Mouse (Mus musculus) embryo, embryonic 9.5 days (tissue): ENCODE measurements around the gene Scn5a.
A peak's percentile ranks its signal among the peaks of the same experiment; 100 is the strongest.

Source experiments
- DNase-seq: peaks from one replicate; pipeline ENCODE4 v3.0.0-alpha.2; 2017; ENCODE audit errors: extremely low spot score

Gene Scn5a

GRCm38 (mm10) chr9:119504981-119505658 lies 73.7 kb downstream of the Scn5a start:
- no peak for DNase-seq

- no peak for DNase-seq
These were observed 75.2 kb downstream of the Scn5a start for GRCm38 (mm10) chr9:119503613-119504012.

- DNase-seq: no peak
These were observed 79.9 kb downstream of the Scn5a start for GRCm38 (mm10) chr9:119498885-119499284.

GRCm38 (mm10) chr9:119498247-119498607 lies 80.6 kb downstream of the Scn5a start:
- no peak for DNase-seq

- no peak for DNase-seq
These were observed 81.1 kb downstream of the Scn5a start for GRCm38 (mm10) chr9:119497546-119498246.

- no peak for DNase-seq
These were observed 81.9 kb downstream of the Scn5a start for GRCm38 (mm10) chr9:119496960-119497359.

- DNase-seq: no peak
These were observed 82.5 kb downstream of the Scn5a start for GRCm38 (mm10) chr9:119496354-119496753.

- DNase-seq: no peak
These were observed 93.9 kb downstream of the Scn5a start for GRCm38 (mm10) chr9:119484868-119485267.

- DNase-seq: no peak
These were observed 94.4 kb downstream of the Scn5a start for GRCm38 (mm10) chr9:119484420-119484819.

- DNase-seq: no peak
These were observed 95.1 kb downstream of the Scn5a start for GRCm38 (mm10) chr9:119483554-119484353.

- DNase-seq: no peak
These were observed 97.2 kb downstream of the Scn5a start for GRCm38 (mm10) chr9:119481612-119482011.

GRCm38 (mm10) chr9:119479297-119479696 lies 99.5 kb downstream of the Scn5a start:
- DNase-seq: no peak

GRCm38 (mm10) chr9:119478345-119478744 lies 100.5 kb downstream of the Scn5a start:
- no peak for DNase-seq

- peak; percentile 19 for DNase-seq
These were observed 101.1 kb downstream of the Scn5a start for GRCm38 (mm10) chr9:119477754-119478153.

- peak; percentile 25 for DNase-seq
These were observed 103.9 kb downstream of the Scn5a start for GRCm38 (mm10) chr9:119474717-119475611.

GRCm38 (mm10) chr9:119473608-119474164 lies 105.1 kb downstream of the Scn5a start:
- no peak for DNase-seq

- no peak for DNase-seq
These were observed 105.8 kb downstream of the Scn5a start for GRCm38 (mm10) chr9:119473011-119473410.

- DNase-seq: no peak
These were observed 106.4 kb downstream of the Scn5a start for GRCm38 (mm10) chr9:119472412-119472918.

- DNase-seq: no peak
These were observed 109.0 kb downstream of the Scn5a start for GRCm38 (mm10) chr9:119469691-119470353.

- peak; percentile 44 for DNase-seq
These were observed 113.2 kb downstream of the Scn5a start for GRCm38 (mm10) chr9:119465595-119465994.
